ENCODE assay signal across 27 mouse cellular contexts in genomic region chr7:29023514-29023913, GRCm38 (mm10). TPM values are rescaled to one million over a fixed set of nuclear protein-coding genes. Genes with fewer than 3 reads are reported as not detected.
A peak's percentile ranks its signal among the peaks of the same experiment; 100 is the strongest.
DNase-seq lines count a peak whose midpoint lies in the region; ATAC-seq lines count a peak whose summit lies in the region.
"Had no signal": no experiment of that assay in that cellular context is flagged by ENCODE, and none has a peak within 500 bp of the region (broad histone marks: within the 10 kb centered on the region; RNA-seq: fewer than 3 reads in every experiment).

No protein-coding gene starts in this region.

- H3K27ac ChIP-seq in heart, embryonic 16.5 days (ENCODE audit: low read length) = no peak overlapping the region
- H3K27ac ChIP-seq in limb, embryonic 10.5 days = 0 out of 2 replicates have a peak overlapping the region, but pooled peaks have one; percentile 9
- H3K27ac ChIP-seq: heart, embryonic 13.5 days; hindbrain, embryonic 12.5 days; hindbrain, postnatal 0 days; left cerebral cortex, adult 2 months; limb, embryonic 13.5 days; midbrain, embryonic 10.5 days; midbrain, embryonic 15.5 days; neural tube, embryonic 12.5 days had no signal

- H3K9ac ChIP-seq in heart, embryonic 16.5 days (ENCODE audit: low read length) = no peak overlapping the region
- H3K9ac ChIP-seq: heart, embryonic 13.5 days; hindbrain, embryonic 12.5 days; limb, embryonic 13.5 days; midbrain, embryonic 15.5 days; neural tube, embryonic 12.5 days had no signal

- H3K4me3 ChIP-seq in heart, embryonic 16.5 days (ENCODE audit: low read length) = no peak overlapping the region
- H3K4me3 ChIP-seq in limb, embryonic 10.5 days = no peak overlapping the region
- H3K4me3 ChIP-seq: erythroblast, embryonic 14.5 days; heart, embryonic 13.5 days; hindbrain, embryonic 12.5 days; left cerebral cortex, adult 2 months; limb, embryonic 13.5 days; midbrain, embryonic 10.5 days; midbrain, embryonic 15.5 days; neural tube, embryonic 12.5 days had no signal

- intact Hi-C loops in heart, postnatal 36 days (cut with DNase I) = no loop called here

- WGBS in heart, embryonic 16.5 days = 88% methylated on average over 8 of the region's 8 CpGs
- WGBS in limb, embryonic 10.5 days = 89% methylated on average over 8 of the region's 8 CpGs

- H3K4me2 ChIP-seq in heart, embryonic 16.5 days (ENCODE audit: low read depth, low read length) = no peak overlapping the region
- H3K4me2 ChIP-seq: heart, embryonic 13.5 days; hindbrain, embryonic 12.5 days; limb, embryonic 13.5 days; liver, embryonic 11.5 days; midbrain, embryonic 15.5 days; neural tube, embryonic 12.5 days had no signal

- H3K36me3 ChIP-seq in heart, embryonic 16.5 days (ENCODE audit: control insufficient read depth, insufficient read depth) = no peaks in the 10 kb centered on the region
- H3K36me3 ChIP-seq in limb, embryonic 10.5 days = no peaks in the 10 kb centered on the region
- H3K36me3 ChIP-seq: heart, embryonic 13.5 days; hindbrain, embryonic 12.5 days; limb, embryonic 13.5 days; midbrain, embryonic 10.5 days; midbrain, embryonic 15.5 days; neural tube, embryonic 12.5 days had no signal

- no peak for DNase-seq in heart, postnatal 36 days
- DNase-seq in thymus, postnatal 14 days = peak; percentile 18
- DNase-seq in thymus, postnatal 36 days = no peak
- no peak for DNase-seq in limb, embryonic 10.5 days (ENCODE audit: low spot score)
- peak; percentile 50 for DNase-seq in naive thymus-derived CD4-positive, alpha-beta T cell, adult 2 months (ENCODE audit: low read depth)
- no peak for DNase-seq in adrenal gland, postnatal 25 days
- no peak for DNase-seq in adrenal gland, postnatal 4 days (ENCODE audit: low spot score in 2 of 2)
- DNase-seq: adrenal gland, postnatal 14 days; cerebellum, adult 2 months; cerebellum, postnatal 14 days; kidney, adult 9 months; kidney, postnatal 10 days; thymus, postnatal 25 days had no signal

- no peaks in the 10 kb centered on the region for H3K9me3 ChIP-seq in heart, embryonic 16.5 days (replicated peaks; ENCODE audit: control insufficient read depth, low read length)
- no peaks in the 10 kb centered on the region for H3K9me3 ChIP-seq in limb, embryonic 10.5 days (replicated peaks)
- H3K9me3 ChIP-seq: heart, embryonic 13.5 days; hindbrain, embryonic 12.5 days; limb, embryonic 13.5 days; midbrain, embryonic 15.5 days; neural tube, embryonic 12.5 days had no signal

- peaks cover 24% of the 10 kb centered on the region for H3K27me3 ChIP-seq in heart, embryonic 16.5 days (ENCODE audit: control insufficient read depth, insufficient read depth, low read length)
- H3K27me3 ChIP-seq in limb, embryonic 10.5 days (ENCODE audit: low read depth, poor library complexity, severe bottlenecking) = peaks cover 38% of the 10 kb centered on the region

- ATAC-seq in heart, embryonic 16.5 days (replicated peaks; ENCODE audit: extremely low read depth, insufficient read depth, low FRiP score) = 0 out of 2 replicates have a peak, but pooled peaks have one; percentile 8
- ATAC-seq: forebrain, embryonic 16.5 days; hindbrain, postnatal 0 days; intestine, embryonic 16.5 days; midbrain, embryonic 15.5 days; Patski had no signal

- H3K4me1 ChIP-seq in heart, embryonic 16.5 days (ENCODE audit: control insufficient read depth, insufficient read depth, low read length) = no peaks in the 10 kb centered on the region
- H3K4me1 ChIP-seq in limb, embryonic 10.5 days = peaks cover 10% of the 10 kb centered on the region

RNA-seq across cellular contexts. Expression of gene Map4k1, which starts 41.7 kb away (rescaled TPM):
- 6.0 and 12.2 TPM in 2 replicates for polyA plus RNA-seq in heart, embryonic 16.5 days (2015; fragmentation: Nextera tagmentation; extraction: Ambion mirVana)
- total RNA-seq in heart, postnatal 36 days (2021) = under 1 TPM; 0.61 to 0.81 TPM
- 18.9 and 19.4 TPM in 2 replicates for polyA plus RNA-seq in limb, embryonic 10.5 days (2016; fragmentation: Nextera tagmentation; extraction: Ambion mirVana)
- 1.1 and 1.4 TPM in 2 replicates for total RNA-seq in adrenal gland, postnatal 25 days (2021)
- 1 to 10 TPM; 2.5 to 3.6 TPM for total RNA-seq in adrenal gland, postnatal 4 days (2021)

RNA-seq across cellular contexts. Expression of gene Eif3k, which starts 41.9 kb away (rescaled TPM):
- polyA plus RNA-seq in heart, embryonic 16.5 days (2015; fragmentation: Nextera tagmentation; extraction: Ambion mirVana) = 262 and 283 TPM in 2 replicates
- 100 to 1,000 TPM; 159 to 163 TPM for total RNA-seq in heart, postnatal 36 days (2021)
- polyA plus RNA-seq in limb, embryonic 10.5 days (2016; fragmentation: Nextera tagmentation; extraction: Ambion mirVana) = 446 and 467 TPM in 2 replicates
- total RNA-seq in adrenal gland, postnatal 25 days (2021) = 222 and 254 TPM in 2 replicates
- 100 to 1,000 TPM; 308 to 312 TPM for total RNA-seq in adrenal gland, postnatal 4 days (2021)

Comparison
In these comparisons a context has a peak if more than half of its experiments do, and no peak if none do; other contexts are left out.
1. DNase-seq: peak in thymus, postnatal 14 days (single experiment) and naive thymus-derived CD4-positive, alpha-beta T cell, adult 2 months (single experiment); none in heart, postnatal 36 days (0 of 2), thymus, postnatal 36 days (0 of 2), limb, embryonic 10.5 days (single experiment), adrenal gland, postnatal 25 days (single experiment) and adrenal gland, postnatal 4 days (0 of 2).